Mouse (Mus musculus): ENCODE results near the gene Ccdc160. TPM values are rescaled to one million over a fixed set of nuclear protein-coding genes. Genes with fewer than 3 reads are reported as not detected.
A peak's percentile ranks its signal among the peaks of the same experiment; 100 is the strongest.

The Ccdc160 gene
- total and polyA plus RNA-seq, 3 experiments: not detected

DNA sequence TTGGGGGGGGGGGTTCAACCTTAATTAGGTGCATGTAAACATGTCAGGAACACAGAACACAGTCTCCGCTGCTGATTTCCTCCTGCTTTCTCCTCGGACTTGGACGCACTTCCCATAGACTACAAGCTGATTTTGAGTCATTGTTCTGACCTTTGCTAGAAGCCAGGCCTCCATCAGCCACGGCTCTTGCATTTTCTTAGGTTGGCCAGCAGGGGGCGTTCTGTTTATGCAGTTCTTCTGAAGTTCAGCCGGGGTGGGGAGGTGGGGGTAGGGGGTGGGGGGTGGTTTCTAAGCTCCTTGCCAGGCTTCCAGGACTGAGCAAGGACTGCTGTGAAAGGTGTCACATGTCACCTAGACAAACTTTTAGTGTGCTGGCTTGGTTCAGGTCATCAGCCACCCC, 8.6 kb downstream of the Ccdc160 start:
- Histone ChIP-seq H3K79me2 (ENCODE audit: control insufficient read depth, insufficient read depth, low read length, poor library complexity) (no peaks in the 10 kb centered on the region), H3K9me3 (replicated peaks; ENCODE audit: insufficient read depth, low read length) (no peaks in the 10 kb centered on the region), H3K27ac (ENCODE audit: control insufficient read depth, low read depth, low read length) (no peak overlapping the region), H3K4me1 (ENCODE audit: control insufficient read depth in 1 of 2, insufficient read depth in 2 of 2, low read length in 2 of 2) (no peaks in the 10 kb centered on the region), H3K27me3 (ENCODE audit: control insufficient read depth in 1 of 2, insufficient read depth in 2 of 2, low read length in 2 of 2) (no peaks in the 10 kb centered on the region), H3K4me3 (ENCODE audit: control insufficient read depth in 1 of 2, insufficient read depth in 1 of 2, low read depth in 2 of 2, low read length in 2 of 2) (no peak overlapping the region), H3K9ac (ENCODE audit: control insufficient read depth, low read depth, low read length, poor library complexity, severe bottlenecking) (no peak overlapping the region), H3K36me3 (ENCODE audit: control insufficient read depth in 1 of 2, insufficient read depth in 2 of 2, low read length in 2 of 2) (no peaks in the 10 kb centered on the region)
- DNase-seq (ENCODE audit: low read depth, low spot score): peak; percentile 9
- peak in 2 of 3 experiments; percentile 32 to 61; a peak in 4 of 6 replicates for TF ChIP-seq CTCF (IDR thresholded peaks at IDR 0.05 in 2 of 3, conservative IDR thresholded peaks at IDR 0.05 in 1 of 3; ENCODE audit: control insufficient read depth in 1 of 3, insufficient read depth in 1 of 3, low read depth in 2 of 3, low read length in 3 of 3, poor library complexity in 1 of 3, severe bottlenecking in 1 of 3)
- TF ChIP-seq JUND (IDR thresholded peaks at IDR 0.05; ENCODE audit: low read depth, low read length): no peak

DNA sequence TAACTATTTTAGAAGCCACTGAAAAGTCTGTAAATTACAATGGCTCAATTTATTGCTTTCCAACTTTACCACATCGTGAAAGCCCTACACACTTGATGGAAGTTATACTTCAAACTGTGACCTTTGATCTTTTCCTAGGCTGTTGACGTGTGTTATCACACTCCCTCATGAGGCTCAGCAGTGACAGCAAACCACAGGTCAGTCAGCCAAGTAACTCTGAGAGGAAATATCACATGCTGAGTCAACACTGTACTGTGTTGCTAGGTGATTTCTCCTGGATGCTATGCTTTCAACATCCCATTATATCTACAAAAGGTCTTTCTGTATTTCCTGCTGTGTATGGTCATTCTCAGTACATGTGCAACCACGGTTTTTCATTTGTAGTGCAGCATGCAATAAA, 28.3 kb downstream of the Ccdc160 start:
- Histone ChIP-seq H3K27me3 (ENCODE audit: control insufficient read depth in 1 of 2, insufficient read depth in 2 of 2, low read length in 2 of 2) (no peaks in the 10 kb centered on the region), H3K4me3 (ENCODE audit: control insufficient read depth in 1 of 2, insufficient read depth in 1 of 2, low read depth in 2 of 2, low read length in 2 of 2) (no peak overlapping the region), H3K36me3 (ENCODE audit: control insufficient read depth in 1 of 2, insufficient read depth in 2 of 2, low read length in 2 of 2) (no peaks in the 10 kb centered on the region), H3K9ac (ENCODE audit: control insufficient read depth, low read depth, low read length, poor library complexity, severe bottlenecking) (no peak overlapping the region), H3K4me1 (ENCODE audit: control insufficient read depth in 1 of 2, insufficient read depth in 2 of 2, low read length in 2 of 2) (no peaks in the 10 kb centered on the region), H3K9me3 (replicated peaks; ENCODE audit: insufficient read depth, low read length) (no peaks in the 10 kb centered on the region), H3K79me2 (ENCODE audit: control insufficient read depth, insufficient read depth, low read length, poor library complexity) (no peaks in the 10 kb centered on the region), H3K27ac (ENCODE audit: control insufficient read depth, low read depth, low read length) (no peak overlapping the region)
- TF ChIP-seq TBP (IDR thresholded peaks at IDR 0.05; ENCODE audit: low read depth, low read length): no peak
- no peak for TF ChIP-seq GABPA (IDR thresholded peaks at IDR 0.05; ENCODE audit: low read depth, low read length)
- TF ChIP-seq UBTF (IDR thresholded peaks at IDR 0.05; ENCODE audit: borderline replicate concordance, insufficient read depth, low read depth, low read length): no peak
- DNase-seq (ENCODE audit: low read depth, low spot score): peak; percentile 1

Other genes starting within 250 kb of the Ccdc160 start
- gene Gpc3, start 177.2 kb upstream of the Ccdc160 start, total RNA-seq (2012; rRNA removed): not detected in 2 replicates
- gene Gpc3, start 177.2 kb upstream of the Ccdc160 start, polyA plus RNA-seq (2012; ENCODE audit: insufficient read depth in 1 of 2, insufficient read length in 2 of 2, low read depth in 1 of 2, low replicate concordance in 2 of 2, missing spikeins in 1 of 2): not detected
- 16.1 and 18.7 TPM in 2 replicates for gene Phf6, start 121.1 kb downstream of the Ccdc160 start, total RNA-seq (2012; rRNA removed)
- gene Phf6, start 121.1 kb downstream of the Ccdc160 start, polyA plus RNA-seq (2012; ENCODE audit: insufficient read depth in 1 of 2, insufficient read length in 2 of 2, low read depth in 1 of 2, low replicate concordance in 2 of 2, missing spikeins in 1 of 2): 10 to 100 TPM; 15.8 to 44.9 TPM
- gene Hprt, start 196.9 kb downstream of the Ccdc160 start, total RNA-seq (2012; rRNA removed): 117 and 145 TPM in 2 replicates
- gene Hprt, start 196.9 kb downstream of the Ccdc160 start, polyA plus RNA-seq (2012; ENCODE audit: insufficient read depth in 1 of 2, insufficient read length in 2 of 2, low read depth in 1 of 2, low replicate concordance in 2 of 2, missing spikeins in 1 of 2): 100 to 1,000 TPM in 1 of 2 experiments, not detected in 1; 113 TPM

Data from MEL (cell line).